Mouse (Mus musculus) stomach, embryonic 15.5 days (tissue): ENCODE measurements around the gene Abcb6. TPM values are rescaled to one million over a fixed set of nuclear protein-coding genes. Genes with fewer than 3 reads are reported as not detected.

Experiments used
- ATAC-seq: fragments of 200-750 bp; cut with Nextera tagmentation; 2 replicates; pipeline ENCODE4 v1.8.0; 2017; ENCODE audit warnings: low read depth, moderate number of reproducible peaks, moderate TSS enrichment; ENCODE audit not compliant: insufficient read depth, low FRiP score
- H3K27ac ChIP-seq: fragments of 300-500 bp; sonication (generic); 2 replicates; pipeline ENCODE4 v1.5.1; 2015; ENCODE audit warnings: mild to moderate bottlenecking, inconsistent platforms
- H3K27me3 ChIP-seq: fragments of 300-500 bp; sonication (generic); replicated peaks from 2 replicates; pipeline ENCODE4 v1.6.1; 2015; ENCODE audit warnings: inconsistent platforms
- H3K36me3 ChIP-seq: fragments of 300-500 bp; sonication (generic); 2 replicates; pipeline ENCODE4 v1.6.1; 2015; ENCODE audit warnings: inconsistent platforms
- H3K4me1 ChIP-seq: fragments of 300-500 bp; sonication (generic); 2 replicates; pipeline ENCODE4 v1.6.1; 2015; ENCODE audit warnings: inconsistent platforms
- H3K4me2 ChIP-seq: fragments of 300-500 bp; sonication (generic); 2 replicates; pipeline ENCODE4 v1.6.1; 2015; ENCODE audit warnings: mild to moderate bottlenecking, inconsistent platforms
- H3K4me3 ChIP-seq: fragments of 300-500 bp; sonication (generic); replicated peaks from 2 replicates; pipeline ENCODE4 v1.5.1; 2015; ENCODE audit warnings: inconsistent platforms
- H3K9ac ChIP-seq: fragments of 300-500 bp; sonication (generic); 2 replicates; pipeline ENCODE4 v1.6.1; 2015; ENCODE audit warnings: inconsistent platforms
- H3K9me3 ChIP-seq: fragments of 300-500 bp; sonication (generic); 2 replicates; pipeline ENCODE4 v1.6.1; 2016; ENCODE audit warnings: inconsistent platforms
- WGBS: fragments of 180-500 bp; shearing (Covaris S2); methylation state at CpG from one replicate; pipeline ENCODE4 v1.1.7; 2015; 5-methylcytosine and 5-hydroxymethylcytosine counted together
- polyA plus RNA-seq: library from polyadenylated mRNA; unstranded; fragments of >200 nt; fragmentation: Nextera tagmentation; extraction: Ambion mirVana; gene quantifications from 2 replicates; pipeline ENCODE4 v1.2.1, GENCODE M21; 2015

The Abcb6 gene
- polyA plus RNA-seq, 1 experiment from 2014 or later = 23.9 TPM

- Histone ChIP-seq H3K27me3 (no peaks in the 10 kb centered on the region), H3K4me2 (peak overlapping the region; percentile 87), H3K4me1 (peaks cover 19% of the 10 kb centered on the region), H3K4me3 (peak overlapping the region; percentile 90), H3K27ac (peak overlapping the region; percentile 98), H3K9me3 (no peaks in the 10 kb centered on the region), H3K9ac (peak overlapping the region; percentile 83), H3K36me3 (peaks cover 20% of the 10 kb centered on the region)
- peak; percentile 49 for ATAC-seq
- under 1% methylated on average over 19 of the region's 19 CpGs for WGBS
Observed at GRCm38 (mm10) chr1:75192452-75192851, 12.3 kb upstream of the Abcb6 start.

- no peaks in the 10 kb centered on the region for H3K27me3 ChIP-seq
- H3K4me2 ChIP-seq = peak within 1 kb of the TSS; percentile 91
- H3K9me3 ChIP-seq = no peaks in the 10 kb centered on the region
- peaks cover 19% of the 10 kb centered on the region for H3K4me1 ChIP-seq
- peaks cover 24% of the 10 kb centered on the region for H3K36me3 ChIP-seq
- H3K27ac ChIP-seq = peak within 1 kb of the TSS; percentile 98
- peak within 1 kb of the TSS; percentile 90 for H3K4me3 ChIP-seq
- WGBS = under 1% methylated on average over 56 of the region's 56 CpGs
- H3K9ac ChIP-seq = peak within 1 kb of the TSS; percentile 85
- ATAC-seq = peak; percentile 99
Observed at GRCm38 (mm10) chr1:75191622-75192402, 11.6 kb upstream of the Abcb6 start, which contains the start of the genes Ankzf1 and Atg9a. TSS of gene Ankzf1 (plus strand) at chr1:75192151. TSS of gene Atg9a (minus strand) at chr1:75192196.

- H3K4me1 ChIP-seq = peaks cover 19% of the 10 kb centered on the region
- peak overlapping the region; percentile 85 for H3K9ac ChIP-seq
- peak overlapping the region; percentile 91 for H3K4me2 ChIP-seq
- ATAC-seq = no peak
- H3K27me3 ChIP-seq = no peaks in the 10 kb centered on the region
- no peaks in the 10 kb centered on the region for H3K9me3 ChIP-seq
- WGBS = 49% methylated on average over 5 of the region's 5 CpGs
- peak overlapping the region; percentile 90 for H3K4me3 ChIP-seq
- peak overlapping the region; percentile 87 for H3K27ac ChIP-seq
- peaks cover 25% of the 10 kb centered on the region for H3K36me3 ChIP-seq
Observed at GRCm38 (mm10) chr1:75191258-75191621, 11.0 kb upstream of the Abcb6 start.

GRCm38 (mm10) chr1:75190577-75190976, 10.4 kb upstream of the Abcb6 start:
- H3K9ac ChIP-seq = no peak overlapping the region
- no peaks in the 10 kb centered on the region for H3K27me3 ChIP-seq
- peak overlapping the region; percentile 91 for H3K4me2 ChIP-seq
- peak overlapping the region; percentile 90; the same call in 1 of the 2 replicates for H3K4me3 ChIP-seq
- no peak overlapping the region for H3K27ac ChIP-seq
- H3K4me1 ChIP-seq = peaks cover 19% of the 10 kb centered on the region
- no peaks in the 10 kb centered on the region for H3K9me3 ChIP-seq
- no peak for ATAC-seq
- H3K36me3 ChIP-seq = peaks cover 27% of the 10 kb centered on the region
- 39% methylated on average over 2 of the region's 2 CpGs for WGBS

- Histone ChIP-seq H3K4me1 (peaks cover 13% of the 10 kb centered on the region), H3K27ac (no peak overlapping the region), H3K27me3 (no peaks in the 10 kb centered on the region), H3K4me2 (no peak overlapping the region), H3K4me3 (no peak overlapping the region), H3K36me3 (peaks cover 32% of the 10 kb centered on the region), H3K9ac (no peak overlapping the region), H3K9me3 (no peaks in the 10 kb centered on the region)
- ATAC-seq = no peak
- WGBS = 78% methylated on average over 2 of the region's 2 CpGs
Observed at GRCm38 (mm10) chr1:75187914-75188483, 7.8 kb upstream of the Abcb6 start.

GRCm38 (mm10) chr1:75187126-75187525, 6.9 kb upstream of the Abcb6 start:
- Histone ChIP-seq H3K36me3 (peaks cover 41% of the 10 kb centered on the region), H3K27me3 (no peaks in the 10 kb centered on the region), H3K9ac (no peak overlapping the region), H3K27ac (no peak overlapping the region), H3K4me2 (no peak overlapping the region), H3K4me1 (peaks cover 12% of the 10 kb centered on the region), H3K9me3 (no peaks in the 10 kb centered on the region), H3K4me3 (no peak overlapping the region)
- no peak for ATAC-seq

GRCm38 (mm10) chr1:75185495-75185894, 5.3 kb upstream of the Abcb6 start:
- Histone ChIP-seq H3K27me3 (no peaks in the 10 kb centered on the region), H3K4me1 (peaks cover 11% of the 10 kb centered on the region; the same call in 1 of the 2 replicates), H3K27ac (no peak overlapping the region), H3K9me3 (no peaks in the 10 kb centered on the region), H3K36me3 (peaks cover 42% of the 10 kb centered on the region), H3K4me2 (no peak overlapping the region), H3K4me3 (no peak overlapping the region), H3K9ac (no peak overlapping the region)
- 88% methylated on average over 11 of the region's 11 CpGs for WGBS
- no peak for ATAC-seq

- Histone ChIP-seq H3K36me3 (peaks cover 32% of the 10 kb centered on the region), H3K4me2 (no peak overlapping the region), H3K9ac (no peak overlapping the region), H3K4me1 (peaks cover 14% of the 10 kb centered on the region), H3K27ac (no peak overlapping the region), H3K4me3 (no peak overlapping the region), H3K27me3 (no peaks in the 10 kb centered on the region), H3K9me3 (no peaks in the 10 kb centered on the region)
- WGBS = 70% methylated on average over 4 of the region's 4 CpGs
- ATAC-seq = no peak
Observed at GRCm38 (mm10) chr1:75182160-75182559, 2.0 kb upstream of the Abcb6 start.

- peaks cover 14% of the 10 kb centered on the region for H3K4me1 ChIP-seq
- no peak overlapping the region for H3K4me2 ChIP-seq
- H3K27ac ChIP-seq = no peak overlapping the region
- ATAC-seq = no peak
- H3K9me3 ChIP-seq = no peaks in the 10 kb centered on the region
- no peak overlapping the region for H3K4me3 ChIP-seq
- no peaks in the 10 kb centered on the region for H3K27me3 ChIP-seq
- WGBS = 89% methylated on average over 4 of the region's 4 CpGs
- H3K36me3 ChIP-seq = peaks cover 26% of the 10 kb centered on the region
- H3K9ac ChIP-seq = no peak overlapping the region
Observed at GRCm38 (mm10) chr1:75181377-75181870, 1.2 kb upstream of the Abcb6 start.

- ATAC-seq = no peak
Observed at GRCm38 (mm10) chr1:75180741-75181140, 549 bp upstream of the Abcb6 start.

GRCm38 (mm10) chr1:75179334-75180104, 673 bp downstream of the Abcb6 start:
- Histone ChIP-seq H3K4me3 (peak overlapping the region; percentile 62), H3K9ac (peak overlapping the region; percentile 53), H3K36me3 (peaks cover 12% of the 10 kb centered on the region), H3K4me2 (peak overlapping the region; percentile 99), H3K27ac (peak overlapping the region; percentile 57), H3K27me3 (no peaks in the 10 kb centered on the region), H3K4me1 (peaks cover 14% of the 10 kb centered on the region), H3K9me3 (no peaks in the 10 kb centered on the region)
- ATAC-seq = peak; percentile 54
- WGBS = 6% methylated on average over 23 of the region's 23 CpGs

More at GRCm38 (mm10) chr1:75180741-75181140, 549 bp upstream of the Abcb6 start:
- Histone ChIP-seq H3K27me3 (no peaks in the 10 kb centered on the region), H3K4me2 (peak overlapping the region; percentile 99), H3K36me3 (peaks cover 23% of the 10 kb centered on the region), H3K4me3 (peak overlapping the region; percentile 62; the same call in 1 of the 2 replicates), H3K9me3 (no peaks in the 10 kb centered on the region), H3K27ac (no peak overlapping the region), H3K9ac (no peak overlapping the region), H3K4me1 (peaks cover 14% of the 10 kb centered on the region)
- 31% methylated on average over 7 of the region's 7 CpGs for WGBS
